Mouse (Mus musculus) thymus, postnatal 10 days (tissue): ENCODE results near the gene Klk9.

ENCODE experiments used
- DNase-seq, 2 experiments: peaks; one replicate each; pipeline ENCODE4 v3.0.0; 2021; ENCODE audit warnings: low spot score in 2 of 2

The Klk9 gene

DNA sequence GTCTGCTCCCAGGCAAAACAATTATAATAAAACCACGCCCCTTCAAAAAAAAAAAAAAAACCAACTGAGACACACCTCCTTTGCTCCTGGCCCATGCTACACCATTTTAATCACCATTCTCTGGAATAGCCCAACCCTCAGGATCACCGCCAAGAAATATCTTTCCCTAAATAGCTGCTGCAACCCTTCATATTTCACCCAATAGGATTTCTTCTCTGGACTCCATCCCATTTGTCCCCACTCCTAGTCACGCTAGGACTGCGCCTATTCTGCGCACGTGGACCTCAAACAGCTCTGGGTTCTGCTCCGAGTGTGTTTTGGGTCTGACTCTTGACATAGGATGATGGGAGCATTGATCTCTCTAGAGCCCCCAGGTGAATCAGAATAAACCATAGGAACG is 4.7 kb downstream of the Klk9 start:
- DNase-seq = no peak

- DNase-seq = peak; percentile 16 to 26
Observed at GRCm38 (mm10) chr7:43797333-43797769, 5.7 kb downstream of the Klk9 start, which contains the start of gene Klk8. Klk8 (plus strand) TSS chr7:43797577.

GRCm38 (mm10) chr7:43797844-43798462 is 6.3 kb downstream of the Klk9 start:
- DNase-seq = peak; percentile 10 to 23

DNA sequence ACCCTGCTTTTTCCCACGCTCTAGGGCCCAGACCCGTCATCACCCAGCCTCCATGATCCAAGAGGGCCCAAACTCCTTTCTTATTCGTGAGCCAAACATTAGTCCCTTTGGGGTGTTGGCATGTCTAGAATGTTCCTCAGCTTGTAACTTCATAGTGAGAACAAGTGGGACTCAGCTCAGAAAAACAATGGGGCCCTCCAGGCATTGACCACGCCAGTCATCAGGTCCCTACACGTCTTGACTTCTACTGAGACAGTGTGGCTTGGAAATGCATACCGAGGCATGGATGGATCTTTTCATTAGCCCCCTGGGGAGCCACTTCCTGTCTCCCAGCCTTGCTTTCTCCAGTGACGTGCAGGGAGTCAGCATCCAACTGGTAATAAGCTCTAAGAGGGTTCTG is 8.2 kb downstream of the Klk9 start:
- DNase-seq = no peak

GRCm38 (mm10) chr7:43810994-43811393 is 19.3 kb downstream of the Klk9 start, which contains the start of gene Klk7:
Klk7 (plus strand) TSS chr7:43811294.
- DNase-seq = no peak

DNA sequence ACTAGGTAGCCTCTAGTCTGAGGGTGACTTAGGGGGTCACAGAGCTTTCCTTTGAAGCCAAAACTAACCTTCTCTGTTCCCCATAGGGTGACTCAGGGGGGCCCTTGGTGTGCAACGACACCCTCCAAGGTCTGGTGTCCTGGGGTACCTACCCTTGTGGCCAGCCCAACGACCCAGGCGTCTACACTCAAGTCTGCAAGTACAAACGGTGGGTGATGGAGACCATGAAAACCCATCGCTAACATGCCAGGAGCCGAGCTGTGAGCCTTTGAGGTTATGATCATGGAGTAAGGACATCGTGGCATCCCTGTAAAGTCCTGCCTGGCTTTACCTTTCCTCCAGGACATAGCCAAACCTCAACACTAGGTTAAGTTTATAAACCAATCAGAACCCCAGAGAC is 23.5 kb downstream of the Klk9 start:
- DNase-seq = no peak

DNA sequence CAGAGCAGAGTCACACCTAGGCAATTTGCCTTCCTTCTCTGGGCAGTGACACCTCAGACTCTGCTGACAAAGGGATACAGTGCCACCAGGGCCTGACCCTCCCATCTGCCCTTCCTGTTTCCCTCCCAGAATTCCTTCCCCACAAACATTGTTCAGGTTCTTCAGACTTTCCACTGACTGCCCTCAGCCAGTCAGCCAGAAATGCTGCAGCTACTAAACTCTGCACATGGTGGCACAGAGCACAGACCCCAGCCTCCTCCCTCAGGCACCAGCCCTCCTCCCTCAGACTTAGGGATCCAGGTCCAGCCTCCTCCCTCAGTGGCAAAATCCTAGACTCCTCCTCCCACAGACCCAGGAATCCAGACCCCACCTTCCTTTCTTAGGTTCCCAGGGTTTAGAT is 25.1 kb downstream of the Klk9 start:
- no peak for DNase-seq

- DNase-seq = no peak
Observed at GRCm38 (mm10) chr7:43821581-43821980, 29.9 kb downstream of the Klk9 start.

DNA sequence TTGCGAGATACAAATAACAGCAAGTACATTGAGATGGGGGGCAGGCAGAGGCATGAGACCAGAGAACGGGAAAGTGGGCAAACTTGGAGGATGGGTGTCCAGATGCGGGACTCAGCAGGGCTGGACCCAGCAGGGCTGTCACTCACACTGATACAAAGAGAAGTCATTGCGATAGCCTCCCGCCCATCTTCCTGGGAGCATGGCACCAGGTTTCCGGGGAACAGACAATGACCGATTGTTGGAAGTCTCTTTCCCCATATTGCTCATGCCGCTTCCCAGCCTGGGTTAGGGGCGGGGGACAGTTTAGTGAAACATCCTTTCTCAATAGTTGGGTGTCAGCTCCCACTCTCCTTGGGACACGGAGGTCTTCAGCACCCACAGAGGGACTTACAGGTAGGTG is 32.5 kb downstream of the Klk9 start, which contains the start of gene Klk6:
Klk6 (plus strand) TSS at position 301 of the 400 bp plus-strand sequence.
- DNase-seq = no peak

DNA sequence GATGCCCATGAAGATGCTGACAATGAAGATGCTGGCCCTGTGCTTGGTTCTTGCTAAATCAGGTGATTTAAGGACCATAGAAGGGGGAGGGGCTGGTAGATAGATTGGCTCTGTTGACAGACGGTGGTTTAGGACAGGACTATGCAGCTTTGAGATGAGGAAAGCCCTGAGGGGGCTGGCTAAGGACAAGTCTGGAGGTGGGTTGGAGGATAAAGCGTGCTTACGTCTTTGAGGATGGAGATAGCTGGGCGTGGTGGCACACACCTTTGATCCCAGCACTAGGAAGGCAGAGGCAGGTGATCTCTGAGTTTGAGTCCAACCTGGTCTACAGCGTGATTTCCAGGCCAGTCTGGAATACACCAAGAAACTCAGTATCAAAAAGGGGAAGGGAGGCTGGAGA is 34.4 kb downstream of the Klk9 start:
- no peak for DNase-seq

DNA sequence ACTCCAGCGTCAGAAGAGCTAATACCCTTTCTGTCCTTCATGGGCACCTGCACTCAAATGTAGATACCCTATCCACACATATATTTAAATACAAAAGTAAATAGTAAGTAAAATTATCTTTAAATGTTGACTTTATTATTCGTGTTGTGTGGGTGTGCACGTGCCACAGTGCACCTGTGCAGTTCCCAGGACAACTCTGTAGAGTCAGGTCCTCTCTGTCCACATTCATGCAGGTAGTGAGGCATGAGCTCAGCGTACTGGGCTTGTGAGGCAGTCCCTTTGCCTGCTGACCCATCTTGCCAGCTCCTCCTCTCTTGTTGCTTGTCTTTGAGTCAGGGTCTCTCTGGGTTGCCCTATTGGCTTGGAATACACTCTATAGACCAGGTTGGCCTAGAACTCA is 36.0 kb downstream of the Klk9 start:
- no peak for DNase-seq

- DNase-seq = no peak
Observed at GRCm38 (mm10) chr7:43829006-43829405, 37.3 kb downstream of the Klk9 start.

- DNase-seq = no peak
Observed at GRCm38 (mm10) chr7:43841701-43842100, 50.0 kb downstream of the Klk9 start, which contains the start of gene Klk5. Klk5 (plus strand) TSS chr7:43841971.

DNA sequence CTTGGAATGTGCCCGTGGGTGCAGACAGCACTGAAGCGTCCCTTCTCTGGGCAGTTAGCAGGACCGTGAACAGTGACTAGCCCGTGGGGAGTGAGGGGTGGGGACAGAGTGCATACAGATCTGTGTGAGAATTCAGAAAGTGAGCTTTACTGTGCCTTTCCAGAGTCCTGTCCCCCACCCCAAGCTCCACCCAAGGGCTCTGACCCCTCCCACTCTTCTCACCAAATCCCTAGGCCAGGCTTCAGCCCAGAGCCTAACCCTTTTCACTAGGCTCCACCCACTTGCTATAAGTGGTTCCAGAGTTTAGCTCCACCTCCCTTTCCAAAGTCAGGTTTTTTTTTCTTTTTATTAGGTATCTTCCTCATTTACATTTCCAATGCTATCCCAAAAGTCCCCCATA is 52.1 kb downstream of the Klk9 start:
- DNase-seq = no peak
